Mouse (Mus musculus): ENCODE data around the gene Klf4.

DNA sequence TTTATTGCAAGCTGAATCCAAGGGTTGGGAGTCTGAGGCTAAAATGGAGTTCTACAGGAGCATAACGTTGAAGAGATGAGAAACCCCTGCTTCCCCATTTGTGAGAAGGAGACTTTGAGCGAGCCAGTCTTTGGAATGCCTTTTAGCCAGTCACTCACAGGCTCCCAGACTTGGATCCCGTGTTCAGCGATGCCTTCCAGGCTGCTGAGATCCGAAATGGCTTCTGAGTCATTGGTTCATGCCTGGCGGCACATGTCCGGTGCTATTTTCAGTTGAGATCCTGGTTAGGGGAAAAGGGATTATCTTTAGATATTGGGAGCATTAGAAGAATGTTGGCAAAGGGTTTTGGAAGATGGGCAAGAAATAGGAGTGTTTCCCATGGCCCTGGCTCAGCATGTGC, 14.8 kb downstream of the Klf4 start:
- TF ChIP-seq CTCF (IDR thresholded peaks at IDR 0.05; ENCODE audit: low read depth, low read length): no peak
- TF ChIP-seq TAL1 (conservative IDR thresholded peaks at IDR 0.05; ENCODE audit: low read depth, low read length): no peak
- no peak for TF ChIP-seq GATA1 (IDR thresholded peaks at IDR 0.05; ENCODE audit: borderline replicate concordance, low read length)
- TF ChIP-seq POLR2AphosphoS5 (IDR thresholded peaks at IDR 0.05; ENCODE audit: insufficient replicate concordance, low read depth, low read length): no peak
- no peak for TF ChIP-seq GATA2 (IDR thresholded peaks at IDR 0.05; ENCODE audit: borderline replicate concordance, low read depth, low read length)
